Mouse (Mus musculus): ENCODE data around the gene Adam15. TPM values are rescaled to one million over a fixed set of nuclear protein-coding genes. Genes with fewer than 3 reads are reported as not detected.

Adam15 gene
- 36.4 and 38.1 TPM in 2 replicates for polyA plus RNA-seq (2016; fragmentation: Nextera tagmentation; extraction: Ambion mirVana)

GRCm38 (mm10) chr3:89349869-89350501 is at the start of gene Adam15:
Gene Adam15, minus strand, starts transcription at chr3:89349996.
- 1% methylated on average over 59 of the region's 59 CpGs for WGBS
- Histone ChIP-seq H3K27me3 (ENCODE audit: insufficient read depth, poor library complexity, severe bottlenecking) (peaks cover 65% of the 10 kb centered on the region), H3K27ac (peak within 1 kb of the TSS; percentile 86), H3K9me3 (no peaks in the 10 kb centered on the region), H3K36me3 (peaks cover 20% of the 10 kb centered on the region), H3K4me1 (replicated peaks) (peaks cover 49% of the 10 kb centered on the region), H3K4me3 (peak within 1 kb of the TSS; percentile 73)
- peak; percentile 90 for DNase-seq (ENCODE audit: low spot score)

GRCm38 (mm10) chr3:89396654-89397005 is 46.8 kb upstream of the Adam15 start:
- WGBS, result 2% methylated on average over 4 of the region's 4 CpGs

GRCm38 (mm10) chr3:89395806-89396653 is 46.2 kb upstream of the Adam15 start:
- Histone ChIP-seq H3K4me3 (peak overlapping the region; percentile 77), H3K27me3 (ENCODE audit: insufficient read depth, poor library complexity, severe bottlenecking) (peaks cover 30% of the 10 kb centered on the region), H3K9me3 (no peaks in the 10 kb centered on the region), H3K36me3 (peaks cover 10% of the 10 kb centered on the region; the same call in 1 of the 2 replicates), H3K27ac (peak overlapping the region; percentile 82), H3K4me1 (replicated peaks) (peaks cover 59% of the 10 kb centered on the region)
- DNase-seq (ENCODE audit: low spot score), result peak; percentile 78
- WGBS, result under 1% methylated on average over 44 of the region's 44 CpGs

More at GRCm38 (mm10) chr3:89396654-89397005, 46.8 kb upstream of the Adam15 start:
- Histone ChIP-seq H3K27me3 (ENCODE audit: insufficient read depth, poor library complexity, severe bottlenecking) (peaks cover 25% of the 10 kb centered on the region), H3K27ac (peak overlapping the region; percentile 82), H3K36me3 (peaks cover 16% of the 10 kb centered on the region; the same call in 1 of the 2 replicates), H3K9me3 (no peaks in the 10 kb centered on the region), H3K4me1 (replicated peaks) (peaks cover 53% of the 10 kb centered on the region), H3K4me3 (peak overlapping the region; percentile 77)
- no peak for DNase-seq (ENCODE audit: low spot score)

- 2% methylated on average over 10 of the region's 10 CpGs for WGBS
- H3K27me3 ChIP-seq (ENCODE audit: insufficient read depth, poor library complexity, severe bottlenecking), result peaks cover 36% of the 10 kb centered on the region
- 0 out of 2 replicates have a peak, but pooled peaks cover 7% of the 10 kb centered on the region for H3K36me3 ChIP-seq
- H3K27ac ChIP-seq, result peak overlapping the region; percentile 90
- H3K4me1 ChIP-seq (replicated peaks), result peaks cover 66% of the 10 kb centered on the region
- H3K9me3 ChIP-seq, result no peaks in the 10 kb centered on the region
- peak overlapping the region; percentile 77 for H3K4me3 ChIP-seq
- DNase-seq (ENCODE audit: low spot score), result no peak
Measured at GRCm38 (mm10) chr3:89395419-89395805, 45.6 kb upstream of the Adam15 start.

GRCm38 (mm10) chr3:89394894-89395256 is 45.1 kb upstream of the Adam15 start:
- no peaks in the 10 kb centered on the region for H3K9me3 ChIP-seq
- peak overlapping the region; percentile 77 for H3K4me3 ChIP-seq
- peaks cover 71% of the 10 kb centered on the region for H3K4me1 ChIP-seq (replicated peaks)
- WGBS, result under 1% methylated on average over 12 of the region's 12 CpGs
- peak; percentile 90 for DNase-seq (ENCODE audit: low spot score)
- peak overlapping the region; percentile 90 for H3K27ac ChIP-seq
- peaks cover 41% of the 10 kb centered on the region for H3K27me3 ChIP-seq (ENCODE audit: insufficient read depth, poor library complexity, severe bottlenecking)
- 0 out of 2 replicates have a peak, but pooled peaks cover 3% of the 10 kb centered on the region for H3K36me3 ChIP-seq

- DNase-seq (ENCODE audit: low spot score), result peak; percentile 70
- Histone ChIP-seq H3K9me3 (no peaks in the 10 kb centered on the region), H3K4me3 (peak within 1 kb of the TSS; percentile 77), H3K27ac (peak within 1 kb of the TSS; percentile 90), H3K4me1 (replicated peaks) (peaks cover 71% of the 10 kb centered on the region), H3K36me3 (0 out of 2 replicates have a peak, but pooled peaks cover under 1% of the 10 kb centered on the region), H3K27me3 (ENCODE audit: insufficient read depth, poor library complexity, severe bottlenecking) (peaks cover 42% of the 10 kb centered on the region)
- under 1% methylated on average over 42 of the region's 42 CpGs for WGBS
Measured at GRCm38 (mm10) chr3:89394006-89394893, 44.5 kb upstream of the Adam15 start, which contains the start of gene Zbtb7b. Gene Zbtb7b, minus strand, starts transcription at chr3:89394776.

- Histone ChIP-seq H3K27me3 (ENCODE audit: insufficient read depth, poor library complexity, severe bottlenecking) (peaks cover 42% of the 10 kb centered on the region), H3K4me1 (replicated peaks) (peaks cover 73% of the 10 kb centered on the region), H3K27ac (peak overlapping the region; percentile 90), H3K9me3 (no peaks in the 10 kb centered on the region), H3K4me3 (peak overlapping the region; percentile 77), H3K36me3 (no peaks in the 10 kb centered on the region)
- DNase-seq (ENCODE audit: low spot score), result peak; percentile 98
- WGBS, result under 1% methylated on average over 15 of the region's 15 CpGs
Measured at GRCm38 (mm10) chr3:89393605-89394004, 43.8 kb upstream of the Adam15 start.

GRCm38 (mm10) chr3:89392871-89393311 is 43.1 kb upstream of the Adam15 start:
- H3K27ac ChIP-seq, result peak overlapping the region; percentile 90
- H3K36me3 ChIP-seq, result no peaks in the 10 kb centered on the region
- H3K27me3 ChIP-seq (ENCODE audit: insufficient read depth, poor library complexity, severe bottlenecking), result peaks cover 42% of the 10 kb centered on the region
- WGBS, result under 1% methylated on average over 23 of the region's 24 CpGs
- peak overlapping the region; percentile 77 for H3K4me3 ChIP-seq
- no peaks in the 10 kb centered on the region for H3K9me3 ChIP-seq
- H3K4me1 ChIP-seq (replicated peaks), result peaks cover 80% of the 10 kb centered on the region
- DNase-seq (ENCODE audit: low spot score), result peak; percentile 29

GRCm38 (mm10) chr3:89391663-89392511 is 42.1 kb upstream of the Adam15 start:
- peaks cover 87% of the 10 kb centered on the region for H3K4me1 ChIP-seq (replicated peaks)
- under 1% methylated on average over 56 of the region's 56 CpGs for WGBS
- DNase-seq (ENCODE audit: low spot score), result peak; percentile 59
- no peaks in the 10 kb centered on the region for H3K36me3 ChIP-seq
- H3K27ac ChIP-seq, result peak overlapping the region; percentile 90
- peaks cover 42% of the 10 kb centered on the region for H3K27me3 ChIP-seq (ENCODE audit: insufficient read depth, poor library complexity, severe bottlenecking)
- H3K9me3 ChIP-seq, result no peaks in the 10 kb centered on the region
- peak overlapping the region; percentile 77 for H3K4me3 ChIP-seq

- peak overlapping the region; percentile 90 for H3K27ac ChIP-seq
- 12% methylated on average over 19 of the region's 19 CpGs for whole genome bisulfite sequencing
- H3K9me3 ChIP-seq, result no peaks in the 10 kb centered on the region
Measured at GRCm38 (mm10) chr3:89390699-89391662, 41.2 kb upstream of the Adam15 start.

More at GRCm38 (mm10) chr3:89390699-89391662, 41.2 kb upstream of the Adam15 start:
- DNase-seq (ENCODE audit: low spot score), result no peak
- H3K27me3 ChIP-seq (ENCODE audit: insufficient read depth, poor library complexity, severe bottlenecking), result peaks cover 40% of the 10 kb centered on the region
- H3K4me3 ChIP-seq, result peak overlapping the region; percentile 77
- no peaks in the 10 kb centered on the region for H3K36me3 ChIP-seq
- peaks cover 85% of the 10 kb centered on the region for H3K4me1 ChIP-seq (replicated peaks)

Data from hindbrain, embryonic 10.5 days (tissue).